Mouse (Mus musculus) ES-Bruce4 (cell line): ENCODE data around the gene Ifnk.

Experiments
- CTCF ChIP-seq: IDR thresholded peaks from one replicate; pipeline ENCODE4 v1.8.1; 2011; ENCODE audit warnings: low read depth, low read length
- EP300 ChIP-seq: IDR thresholded peaks from 2 replicates; pipeline ENCODE4 v1.6.1; 2011; ENCODE audit warnings: low read depth, low read length; ENCODE audit not compliant: insufficient read depth
- POLR2A ChIP-seq: IDR thresholded peaks from one replicate; pipeline ENCODE4 v1.8.1; 2011; ENCODE audit warnings: low read length; ENCODE audit not compliant: insufficient read depth

- TF ChIP-seq POLR2A (no peak), CTCF (no peak), EP300 (no peak)
Measured at GRCm38 (mm10) chr4:35148326-35148725, 3.5 kb upstream of the Ifnk start.
